Mouse (Mus musculus) ES-Bruce4 (cell line): Measurements from ENCODE around the gene Gm49395. TPM values are rescaled to one million over a fixed set of nuclear protein-coding genes. Genes with fewer than 3 reads are reported as not detected.

ENCODE experiments used
- H3K27ac ChIP-seq: 2 replicates; pipeline ENCODE4 v1.5.1; 2012; ENCODE audit warnings: low read length, inconsistent platforms; ENCODE audit not compliant: insufficient read depth
- H3K27me3 ChIP-seq: 2 replicates; pipeline ENCODE4 v1.6.1; 2012; ENCODE audit warnings: mild to moderate bottlenecking, low read length, inconsistent platforms; ENCODE audit not compliant: control insufficient read depth, poor library complexity, insufficient read depth, severe bottlenecking
- H3K36me3 ChIP-seq: 2 replicates; pipeline ENCODE4 v1.6.1; 2012; ENCODE audit warnings: inconsistent platforms, mild to moderate bottlenecking, low read length, moderate library complexity; ENCODE audit not compliant: control insufficient read depth, poor library complexity, insufficient read depth, severe bottlenecking
- H3K4me1 ChIP-seq: one replicate; pipeline ENCODE4 v1.8.1; 2011; ENCODE audit warnings: low read length; ENCODE audit not compliant: control insufficient read depth, insufficient read depth
- H3K4me3 ChIP-seq: 2 replicates; pipeline ENCODE4 v1.5.1; 2011; ENCODE audit warnings: low read depth, mild to moderate bottlenecking, low read length
- H3K9ac ChIP-seq: 2 replicates; pipeline ENCODE4 v1.6.1; 2012; ENCODE audit warnings: low read depth, mild to moderate bottlenecking, inconsistent platforms; ENCODE audit not compliant: poor library complexity, severe bottlenecking
- H3K9me3 ChIP-seq: replicated peaks from 2 replicates; pipeline ENCODE4 v1.6.1; 2012; ENCODE audit warnings: mild to moderate bottlenecking, low read length, inconsistent platforms; ENCODE audit not compliant: control insufficient read depth, poor library complexity, insufficient read depth, severe bottlenecking
- CTCF ChIP-seq: IDR thresholded peaks from one replicate; pipeline ENCODE4 v1.8.1; 2011; ENCODE audit warnings: low read depth, low read length
- EP300 ChIP-seq: IDR thresholded peaks from 2 replicates; pipeline ENCODE4 v1.6.1; 2011; ENCODE audit warnings: low read depth, low read length; ENCODE audit not compliant: insufficient read depth
- POLR2A ChIP-seq: IDR thresholded peaks from one replicate; pipeline ENCODE4 v1.8.1; 2011; ENCODE audit warnings: low read length; ENCODE audit not compliant: insufficient read depth
- polyA plus RNA-seq: library from polyadenylated mRNA; stranded (reverse); fragments of >200 nt; gene quantifications from 2 replicates; pipeline ENCODE4 v1.2.4, GENCODE M21; 2011; ENCODE audit warnings: low read depth; ENCODE audit not compliant: missing spikeins, insufficient read depth, insufficient read length

Gm49395 gene
- polyA plus RNA-seq, 1 experiment, result not detected

GRCm38 (mm10) chr13:115077346-115078134, 24.2 kb downstream of the Gm49395 start:
- H3K36me3 ChIP-seq, result no peaks in the 10 kb centered on the region
- no peak overlapping the region for H3K4me3 ChIP-seq
- H3K27me3 ChIP-seq, result no peaks in the 10 kb centered on the region
- TF ChIP-seq POLR2A (no peak), CTCF (no peak), EP300 (no peak)
- H3K27ac ChIP-seq, result no peak overlapping the region
- H3K4me1 ChIP-seq, result peaks cover 3% of the 10 kb centered on the region
- peaks cover 3% of the 10 kb centered on the region; the same call in 1 of the 2 replicates for H3K9me3 ChIP-seq
- no peak overlapping the region for H3K9ac ChIP-seq

GRCm38 (mm10) chr13:115072386-115072785, 29.3 kb downstream of the Gm49395 start:
- no peaks in the 10 kb centered on the region for H3K27me3 ChIP-seq
- H3K9ac ChIP-seq, result no peak overlapping the region
- peaks cover 2% of the 10 kb centered on the region for H3K4me1 ChIP-seq
- no peak overlapping the region for H3K27ac ChIP-seq
- H3K36me3 ChIP-seq, result no peaks in the 10 kb centered on the region
- H3K4me3 ChIP-seq, result no peak overlapping the region
- H3K9me3 ChIP-seq, result no peaks in the 10 kb centered on the region
- TF ChIP-seq POLR2A (no peak), CTCF (no peak), EP300 (no peak)

- Histone ChIP-seq H3K4me3 (no peak overlapping the region), H3K9ac (no peak overlapping the region), H3K27ac (no peak overlapping the region), H3K36me3 (no peaks in the 10 kb centered on the region), H3K9me3 (no peaks in the 10 kb centered on the region), H3K4me1 (no peaks in the 10 kb centered on the region), H3K27me3 (no peaks in the 10 kb centered on the region)
- TF ChIP-seq EP300 (no peak), POLR2A (no peak), CTCF (no peak)
These were observed 30.3 kb downstream of the Gm49395 start for GRCm38 (mm10) chr13:115071431-115071830.

- no peaks in the 10 kb centered on the region for H3K9me3 ChIP-seq
- no peaks in the 10 kb centered on the region for H3K36me3 ChIP-seq
- no peak overlapping the region for H3K9ac ChIP-seq
- H3K27ac ChIP-seq, result no peak overlapping the region
- no peak overlapping the region for H3K4me3 ChIP-seq
- H3K4me1 ChIP-seq, result no peaks in the 10 kb centered on the region
- H3K27me3 ChIP-seq, result no peaks in the 10 kb centered on the region
- no peak for TF ChIP-seq POLR2A
- TF ChIP-seq EP300, result no peak
- no peak for TF ChIP-seq CTCF
These were observed 33.8 kb downstream of the Gm49395 start for GRCm38 (mm10) chr13:115067968-115068330.

- Histone ChIP-seq H3K9ac (no peak overlapping the region), H3K27ac (no peak overlapping the region), H3K4me1 (no peaks in the 10 kb centered on the region), H3K27me3 (no peaks in the 10 kb centered on the region), H3K9me3 (no peaks in the 10 kb centered on the region), H3K4me3 (no peak overlapping the region), H3K36me3 (no peaks in the 10 kb centered on the region)
- no peak for TF ChIP-seq CTCF
- no peak for TF ChIP-seq EP300
- no peak for TF ChIP-seq POLR2A
These were observed 34.3 kb downstream of the Gm49395 start for GRCm38 (mm10) chr13:115067324-115067967.

- Histone ChIP-seq H3K9ac (no peak overlapping the region), H3K4me1 (no peaks in the 10 kb centered on the region), H3K27ac (no peak overlapping the region), H3K27me3 (no peaks in the 10 kb centered on the region), H3K36me3 (no peaks in the 10 kb centered on the region), H3K9me3 (no peaks in the 10 kb centered on the region), H3K4me3 (no peak overlapping the region)
- TF ChIP-seq POLR2A (no peak), EP300 (no peak), CTCF (no peak)
These were observed 44.2 kb downstream of the Gm49395 start for GRCm38 (mm10) chr13:115057555-115057954.
